Mouse (Mus musculus) layer of hippocampus, adult 8-10 months (tissue): Measurements from ENCODE around the gene Miga2. TPM values are rescaled to one million over a fixed set of nuclear protein-coding genes. Genes with fewer than 3 reads are reported as not detected.

Experiments used
- DNase-seq, 2 experiments: peaks; one replicate each; pipeline ENCODE4 v3.0.0; 2022; ENCODE audit warnings: low spot score in 2 of 2
- total RNA-seq, 4 experiments: library from RNA; stranded (reverse); gene quantifications; 2 replicates each; pipeline ENCODE4 v1.2.4; 2022

Miga2 gene
- total RNA-seq = 100 to 1,000 TPM; 104 to 146 (median 121) TPM

DNA sequence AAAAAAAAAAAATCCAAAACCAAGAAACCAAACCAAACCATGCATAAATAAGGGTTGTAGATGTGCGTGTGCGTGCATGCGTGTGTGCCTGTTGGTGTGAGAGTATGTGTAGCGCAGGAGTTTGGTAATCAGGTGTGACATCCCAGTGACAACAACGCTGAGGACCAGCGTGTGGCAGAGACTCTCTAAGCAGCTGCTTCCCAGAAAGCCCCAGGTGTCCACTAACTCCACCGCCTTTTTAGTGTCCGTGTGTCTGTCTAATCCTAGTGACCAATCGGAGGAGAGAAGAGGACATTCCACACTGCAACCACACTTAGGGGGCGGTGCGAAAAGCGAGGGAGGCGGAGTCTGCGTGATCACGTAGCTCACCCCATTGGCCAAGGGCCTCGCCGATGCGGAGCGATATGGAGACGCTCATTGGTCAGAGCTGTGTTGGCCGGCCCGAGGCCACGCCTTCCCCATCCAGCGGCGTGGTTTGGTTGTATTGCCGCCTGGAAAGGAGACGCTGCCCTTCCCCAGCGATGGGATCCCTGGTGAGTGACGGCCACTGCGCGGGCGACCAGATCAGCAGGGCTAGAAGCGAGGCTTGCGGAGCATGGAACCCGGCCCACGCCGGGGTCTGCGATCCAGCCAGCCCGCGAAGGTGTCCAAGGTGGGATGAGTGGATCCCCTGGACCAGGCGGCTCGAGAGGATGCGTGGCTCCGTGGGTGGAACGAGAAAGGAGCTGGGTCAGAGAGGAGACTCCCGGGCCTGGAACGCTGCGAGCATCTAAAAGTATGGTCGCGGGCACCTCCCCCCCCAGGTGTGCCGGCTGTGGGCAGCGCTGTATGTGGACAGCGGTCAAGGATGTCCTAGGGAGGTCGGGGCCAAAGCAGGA lies at the start of gene Miga2:
TSS of gene Miga2 (plus strand) at position 461 of the 878 bp plus-strand sequence.
- peak; percentile 99 for DNase-seq

GRCm38 (mm10) chr2:30316136-30316535 lies 47.9 kb upstream of the Miga2 start:
- DNase-seq = no peak

- DNase-seq = peak in 1 of 2 experiments; percentile 24
Measured at GRCm38 (mm10) chr2:30316955-30317354, 47.1 kb upstream of the Miga2 start.

DNA sequence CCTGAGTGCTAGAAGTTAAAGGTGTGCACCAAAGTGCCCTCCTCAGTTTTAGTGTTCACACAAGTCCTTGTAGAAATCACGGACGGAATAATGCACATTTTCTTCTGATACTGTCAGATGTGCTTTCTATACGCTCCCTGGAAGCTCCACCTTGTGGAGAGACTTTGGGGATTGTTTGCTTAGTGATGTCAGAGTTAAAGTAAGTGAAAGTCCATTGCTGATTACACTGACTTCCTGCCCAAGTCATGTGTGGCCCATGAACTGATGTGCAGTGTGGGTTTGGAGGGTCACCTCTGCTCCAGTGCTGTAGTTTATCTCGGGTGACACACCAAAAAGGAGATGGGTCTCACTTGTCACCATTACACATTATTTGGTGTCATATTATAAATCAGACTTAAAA lies 44.8 kb upstream of the Miga2 start:
- DNase-seq = no peak

DNA sequence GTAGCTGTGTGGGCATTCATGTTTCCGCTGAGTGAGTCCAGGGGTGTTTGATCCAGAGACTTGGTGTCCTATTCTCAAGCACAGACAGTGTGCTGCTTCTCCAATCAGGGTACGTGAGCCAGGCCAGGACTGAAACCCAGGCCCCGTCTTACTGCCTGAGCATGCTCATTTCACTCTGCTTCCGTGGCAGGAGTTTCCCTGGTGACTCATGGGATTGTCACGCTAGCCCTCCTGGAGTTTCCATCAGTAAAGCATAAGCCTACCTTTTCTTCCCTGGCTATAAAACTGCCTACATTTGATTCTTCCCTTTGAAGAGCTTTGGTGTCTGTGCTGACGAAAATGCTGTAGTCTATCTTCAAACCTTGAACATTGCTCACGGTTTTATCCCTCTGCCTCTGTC lies 40.9 kb upstream of the Miga2 start:
- DNase-seq = no peak

DNA sequence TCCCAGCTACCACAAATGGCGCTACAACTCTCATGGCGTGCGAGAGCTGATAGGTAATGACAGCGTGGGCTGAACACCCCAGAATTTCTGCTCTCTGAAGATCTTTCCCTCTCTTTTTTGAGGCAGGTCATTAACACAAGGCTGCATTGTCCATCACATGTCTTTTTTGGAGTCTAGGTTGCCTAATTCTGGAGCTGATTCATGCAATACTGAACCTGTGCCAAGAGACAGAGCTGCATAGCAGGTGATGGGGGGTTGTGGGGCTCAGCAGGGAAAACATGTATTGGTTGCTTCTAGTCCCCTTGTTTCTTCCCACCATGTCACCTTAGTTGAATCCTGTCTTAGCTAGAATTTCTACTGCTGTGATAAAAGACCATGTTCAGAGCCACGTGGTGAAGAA lies 38.7 kb upstream of the Miga2 start:
- DNase-seq = no peak

DNA sequence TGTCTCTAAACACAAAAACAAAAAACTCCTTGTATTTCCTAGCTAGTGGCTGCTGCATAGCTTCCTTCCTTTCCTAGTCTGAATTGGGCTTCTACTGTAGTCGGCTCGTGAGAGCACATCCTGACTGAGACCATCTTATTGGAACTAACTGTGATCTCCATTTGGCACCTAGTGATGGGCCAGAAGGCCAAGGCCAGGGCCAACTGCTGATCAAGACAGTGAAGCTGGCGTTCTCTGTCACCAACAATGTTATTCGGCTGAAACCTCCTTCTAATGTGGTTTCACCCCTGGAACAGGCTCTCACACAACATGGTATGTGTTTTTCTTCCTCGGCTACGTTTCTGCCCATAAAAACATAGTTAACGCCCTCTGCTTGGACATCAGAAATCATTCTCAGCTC lies 36.8 kb upstream of the Miga2 start:
- DNase-seq = no peak

- DNase-seq = no peak
Measured at GRCm38 (mm10) chr2:30328791-30329190, 35.2 kb upstream of the Miga2 start.

- no peak for DNase-seq
Measured at GRCm38 (mm10) chr2:30335324-30335723, 28.7 kb upstream of the Miga2 start.

- DNase-seq = no peak
Measured at GRCm38 (mm10) chr2:30336174-30336915, 27.7 kb upstream of the Miga2 start.

DNA sequence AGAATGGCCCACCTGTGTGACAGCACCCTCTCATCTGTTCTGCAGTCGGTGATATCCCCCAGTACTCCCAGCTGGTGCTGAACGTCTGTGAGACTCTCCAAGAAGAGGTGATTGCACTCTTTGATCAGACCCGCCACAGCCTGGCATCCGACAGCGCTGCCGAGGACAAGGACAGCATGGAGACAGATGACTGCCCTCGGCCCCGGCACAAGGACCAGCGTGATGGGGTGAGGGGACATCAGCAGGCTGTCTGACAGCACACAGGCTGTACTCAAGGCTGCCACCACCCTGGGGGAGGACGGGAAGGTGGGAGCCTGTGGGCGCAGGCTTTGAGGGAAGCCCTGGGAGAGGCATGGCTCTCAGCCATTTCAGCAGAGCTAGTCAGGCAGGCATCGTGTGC lies 26.9 kb upstream of the Miga2 start:
- DNase-seq = no peak

GRCm38 (mm10) chr2:30342061-30342460 lies 22.0 kb upstream of the Miga2 start:
- no peak for DNase-seq

GRCm38 (mm10) chr2:30342544-30342943 lies 21.5 kb upstream of the Miga2 start:
- no peak for DNase-seq

GRCm38 (mm10) chr2:30343601-30344137 lies 20.4 kb upstream of the Miga2 start:
- DNase-seq = no peak

DNA sequence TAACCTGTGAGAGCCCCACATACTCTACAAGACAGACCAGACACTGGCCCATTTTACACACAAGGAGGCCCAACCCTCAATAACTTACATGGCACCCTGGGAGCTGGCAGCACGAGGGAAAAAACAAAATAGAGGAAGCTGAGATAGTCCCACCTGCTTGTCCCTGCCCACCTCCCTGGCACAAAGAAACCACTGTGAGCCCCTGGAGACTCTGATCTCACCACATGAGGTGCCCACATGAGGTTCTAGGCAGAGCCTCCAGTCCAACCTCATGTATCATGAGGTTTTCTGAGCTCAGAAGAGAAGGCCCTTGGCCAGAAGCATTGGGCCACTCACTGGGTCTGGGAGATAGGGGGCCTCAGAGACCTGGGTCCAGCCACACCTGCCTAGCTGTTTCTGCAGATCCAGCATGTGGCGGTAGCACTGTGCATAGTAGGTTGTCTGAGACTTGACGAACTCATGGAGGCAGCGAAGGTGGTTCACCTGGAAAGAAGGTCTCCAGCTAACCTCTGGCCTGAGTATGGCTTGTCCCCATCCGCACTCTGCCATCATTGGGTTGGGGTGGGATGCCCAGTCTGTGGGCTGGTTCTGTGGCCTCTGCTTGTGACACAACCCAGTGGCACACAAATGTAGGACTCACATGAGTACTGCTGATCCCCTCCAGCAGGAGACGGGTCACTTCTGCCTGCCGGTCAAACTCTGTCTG lies 17.9 kb upstream of the Miga2 start:
- DNase-seq = no peak

GRCm38 (mm10) chr2:30349196-30349595 lies 14.8 kb upstream of the Miga2 start:
- DNase-seq = no peak

DNA sequence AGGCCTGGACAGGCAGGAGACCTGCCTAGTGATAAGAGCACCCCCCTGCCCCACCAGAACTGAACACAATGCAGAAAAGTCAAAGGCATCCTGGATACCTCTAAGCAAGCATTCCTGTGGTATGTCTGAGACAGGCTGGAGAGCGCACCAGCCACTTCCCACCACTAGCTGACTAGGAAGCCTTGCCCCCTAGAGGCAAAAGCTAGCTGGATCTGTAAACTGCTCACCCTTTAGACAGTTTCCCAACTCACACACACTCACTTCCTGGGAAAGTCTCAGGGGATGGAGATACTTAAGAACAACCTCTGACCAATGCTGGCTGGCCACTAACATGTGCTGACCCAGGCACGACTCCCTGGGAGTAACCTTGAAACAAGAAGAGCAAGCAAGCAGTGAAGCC lies 12.9 kb upstream of the Miga2 start:
- DNase-seq = no peak

DNA sequence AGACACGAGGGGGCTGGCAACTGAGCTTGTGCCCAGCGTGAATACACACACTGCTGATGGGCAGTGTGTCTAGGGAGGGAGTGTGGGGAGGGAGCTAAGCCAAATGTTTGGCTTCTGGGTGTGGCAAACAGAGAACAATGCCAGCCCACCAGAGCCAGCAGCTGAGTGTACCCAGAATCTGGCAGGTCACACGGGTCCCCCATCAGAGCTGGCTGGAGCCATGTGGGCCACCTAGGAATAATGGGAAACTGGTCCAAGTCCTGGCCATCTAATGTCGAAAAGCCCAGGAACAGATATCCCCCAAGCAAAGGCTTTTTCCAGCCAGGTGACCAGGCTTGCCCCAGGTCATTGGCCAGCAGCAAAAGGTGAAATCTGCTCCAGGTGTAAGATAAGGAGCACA lies 8.2 kb upstream of the Miga2 start:
- no peak for DNase-seq

DNA sequence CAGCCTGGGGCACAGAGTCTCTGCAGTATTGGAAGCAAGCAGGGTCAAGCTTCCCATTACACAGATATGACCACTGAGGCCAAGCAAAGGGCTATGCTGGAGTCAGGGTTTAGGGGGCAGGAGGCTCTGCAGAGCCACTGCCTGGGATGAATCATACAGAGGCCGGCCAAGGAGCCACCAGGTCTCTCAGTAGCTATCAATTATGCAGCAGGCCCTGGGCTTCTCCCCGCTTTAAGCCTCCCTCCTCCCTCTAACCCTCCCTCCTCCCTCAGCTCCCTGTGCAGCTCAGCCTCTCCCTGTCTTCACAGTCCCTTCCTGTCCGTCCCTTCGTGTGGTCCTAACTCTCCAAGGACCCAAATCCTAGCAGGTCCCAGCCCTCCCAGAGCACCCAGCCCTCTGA lies 7.8 kb upstream of the Miga2 start:
- no peak for DNase-seq

- no peak for DNase-seq
Measured at GRCm38 (mm10) chr2:30356906-30357305, 7.1 kb upstream of the Miga2 start.
